Mouse (Mus musculus): ENCODE data around the gene Tmem107.
A peak's percentile ranks its signal among the peaks of the same experiment; 100 is the strongest.

GRCm38 (mm10) chr11:69088856-69089615 is 18.4 kb downstream of the Tmem107 start:
- peak; percentile 33; the same call in 1 of the 2 replicates for TF ChIP-seq CTCF (IDR thresholded peaks at IDR 0.05; ENCODE audit: low read depth)
- peak; percentile 75 for TF ChIP-seq EP300 (IDR thresholded peaks at IDR 0.05; ENCODE audit: low read depth)

All from liver, embryonic 14.5 days (tissue).